Mouse (Mus musculus) hindbrain, embryonic 14.5 days (tissue): ENCODE data around the gene Dctn2. TPM values are rescaled to one million over a fixed set of nuclear protein-coding genes. Genes with fewer than 3 reads are reported as not detected.

Source experiments
- ATAC-seq: fragments of 200-750 bp; cut with Nextera tagmentation; 2 replicates; pipeline ENCODE4 v1.8.0; 2017; ENCODE audit warnings: moderate number of reproducible peaks, mild to moderate bottlenecking, moderate TSS enrichment, moderate library complexity; ENCODE audit not compliant: low FRiP score
- DNase-seq: peaks from one replicate; pipeline ENCODE4 v3.0.0-alpha.2; 2015; ENCODE audit warnings: low spot score
- H3K27ac ChIP-seq: fragments of 300-500 bp; sonication (generic); 2 replicates; pipeline ENCODE4 v1.5.1; 2014; ENCODE audit warnings: mild to moderate bottlenecking, moderate library complexity
- H3K27me3 ChIP-seq: fragments of 300-500 bp; sonication (generic); 2 replicates; pipeline ENCODE4 v1.6.1; 2014; ENCODE audit warnings: mild to moderate bottlenecking, low read length, mixed read lengths; ENCODE audit not compliant: control insufficient read depth, insufficient read depth
- H3K36me3 ChIP-seq: fragments of 300-500 bp; sonication (generic); replicated peaks from 2 replicates; pipeline ENCODE4 v1.6.1; 2014; ENCODE audit not compliant: control insufficient read depth, insufficient read depth
- H3K4me1 ChIP-seq: fragments of 300-500 bp; sonication (generic); replicated peaks from 2 replicates; pipeline ENCODE4 v1.6.1; 2014; ENCODE audit warnings: antibody characterized with exemption, low read length, mixed read lengths; ENCODE audit not compliant: control insufficient read depth, insufficient read depth
- H3K4me2 ChIP-seq: fragments of 300-500 bp; sonication (generic); replicated peaks from 2 replicates; pipeline ENCODE4 v1.6.1; 2014; ENCODE audit warnings: mild to moderate bottlenecking, moderate library complexity
- H3K4me3 ChIP-seq: fragments of 300-500 bp; sonication (generic); replicated peaks from 2 replicates; pipeline ENCODE4 v1.5.1; 2014; ENCODE audit warnings: mild to moderate bottlenecking, low read length
- H3K9ac ChIP-seq: fragments of 300-500 bp; sonication (generic); 2 replicates; pipeline ENCODE4 v1.6.1; 2014
- H3K9me3 ChIP-seq: fragments of 300-500 bp; sonication (generic); 2 replicates; pipeline ENCODE4 v1.6.1; 2016; ENCODE audit warnings: low read length; ENCODE audit not compliant: control insufficient read depth
- WGBS: fragments of 180-500 bp; shearing (Covaris S2); extraction: QIAGEN DNeasy Blood & Tissue Kit; methylation state at CpG from one replicate; pipeline ENCODE4 v1.1.7; 2014; 5-methylcytosine and 5-hydroxymethylcytosine counted together
- polyA plus RNA-seq: library from polyadenylated mRNA; unstranded; fragments of >200 nt; fragmentation: Nextera tagmentation; extraction: Ambion mirVana; gene quantifications from 2 replicates; pipeline ENCODE4 v1.2.1, GENCODE M21; 2014

The Dctn2 gene
- 281 and 296 TPM in 2 replicates for polyA plus RNA-seq

DNA sequence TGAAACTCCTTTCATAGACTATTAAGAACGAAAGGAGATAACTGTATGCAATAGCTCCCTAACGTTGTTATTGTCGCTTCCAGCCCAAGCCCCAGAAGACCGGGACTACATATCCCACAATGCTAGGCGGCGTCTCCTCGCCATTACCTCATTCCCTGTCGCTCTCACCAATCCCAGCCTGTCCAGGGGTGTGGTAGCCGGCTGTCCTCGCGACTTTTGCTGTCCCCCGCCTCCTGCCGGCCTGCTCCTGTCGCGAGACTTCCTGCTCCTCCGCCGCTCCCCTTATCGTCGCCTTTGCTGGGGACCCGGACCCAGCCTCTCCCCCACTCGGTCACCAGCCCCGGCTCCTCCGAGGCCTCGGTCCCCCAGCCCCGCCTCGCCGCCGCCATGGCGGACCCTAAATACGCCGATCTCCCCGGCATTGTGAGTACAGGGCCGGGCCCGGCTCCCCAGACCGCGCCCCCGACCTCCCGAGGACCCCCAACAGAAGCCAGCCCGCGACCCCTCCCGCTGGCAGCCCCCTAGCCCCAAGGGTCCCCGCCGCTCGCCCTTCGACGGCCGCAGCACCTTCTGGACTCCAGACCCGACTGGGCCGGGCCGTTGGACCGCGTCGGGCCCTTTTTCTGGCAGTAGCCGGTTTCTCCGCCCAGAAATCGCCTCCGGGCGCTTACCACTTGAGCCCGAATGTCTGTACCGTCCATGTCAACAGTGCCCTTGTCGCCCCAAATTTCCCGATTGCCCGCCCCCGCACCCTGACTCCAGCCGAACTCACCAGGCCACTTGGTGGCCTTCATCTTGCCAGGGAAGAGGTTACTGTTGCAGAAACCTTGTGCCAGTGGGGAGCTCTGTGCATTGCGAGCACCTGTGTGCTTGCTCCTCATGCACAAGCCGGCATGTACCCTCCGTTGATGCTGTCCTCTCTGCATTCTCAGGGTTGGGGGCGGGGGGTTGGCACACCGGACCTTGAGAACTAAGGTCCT lies at the start of gene Dctn2:
Gene Dctn2, plus strand, starts transcription at position 257 of the 980 bp plus-strand sequence.
- Histone ChIP-seq H3K9me3 (no peaks in the 10 kb centered on the region), H3K9ac (peak within 1 kb of the TSS; percentile 100), H3K36me3 (peaks cover 27% of the 10 kb centered on the region), H3K4me2 (peak within 1 kb of the TSS; percentile 94), H3K4me3 (peak within 1 kb of the TSS; percentile 98), H3K27ac (peak within 1 kb of the TSS; percentile 94), H3K27me3 (no peaks in the 10 kb centered on the region), H3K4me1 (peaks cover 33% of the 10 kb centered on the region)
- DNase-seq, result peak; percentile 92
- under 1% methylated on average over 69 of the region's 70 CpGs for WGBS
- ATAC-seq, result peak; percentile 96

DNA sequence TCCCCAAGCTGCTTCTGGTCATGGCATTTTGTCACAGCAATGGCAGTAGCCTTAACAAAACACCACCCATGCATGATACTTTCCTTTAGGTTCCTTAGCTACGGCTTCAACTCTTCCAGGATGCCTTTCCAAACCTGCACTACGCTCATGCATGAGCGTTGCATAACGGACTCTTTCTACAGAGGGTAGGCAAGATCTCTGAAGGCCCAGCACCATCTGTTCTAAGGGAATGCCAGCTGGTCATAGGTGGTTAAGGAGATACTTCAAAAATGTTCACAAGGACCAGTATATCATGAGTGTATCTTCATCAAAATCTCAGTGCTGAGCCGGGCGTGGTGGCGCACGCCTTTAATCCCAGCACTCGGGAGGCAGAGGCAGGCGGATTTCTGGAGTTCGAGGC lies 49.7 kb upstream of the Dctn2 start:
- WGBS, result 94% methylated on average over 11 of the region's 11 CpGs
- no peak for ATAC-seq
- peaks cover 4% of the 10 kb centered on the region; the same call in 1 of the 2 replicates for H3K4me1 ChIP-seq

DNA sequence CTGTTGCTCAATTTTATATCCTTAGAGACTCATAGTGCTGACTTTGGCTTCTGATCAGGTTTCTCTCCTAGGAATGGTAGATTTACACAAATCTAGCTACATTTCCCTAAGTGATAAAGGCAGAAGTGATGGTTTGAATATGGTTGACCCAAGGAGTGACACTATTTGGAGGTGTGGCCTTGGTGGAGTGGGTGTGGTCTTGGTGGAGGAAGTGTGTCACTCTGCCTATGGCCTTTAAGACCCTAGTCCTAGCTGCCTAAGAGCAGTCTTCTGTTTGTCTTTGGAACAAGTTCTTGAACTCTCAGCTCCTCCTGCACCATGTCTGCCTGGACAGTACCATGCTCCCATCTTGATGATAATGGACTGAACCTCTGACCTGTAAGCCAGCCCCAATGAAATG lies 49.0 kb upstream of the Dctn2 start:
- Histone ChIP-seq H3K4me2 (no peak overlapping the region), H3K27ac (no peak overlapping the region), H3K4me1 (no peaks in the 10 kb centered on the region), H3K9me3 (no peaks in the 10 kb centered on the region), H3K9ac (no peak overlapping the region), H3K4me3 (no peak overlapping the region), H3K36me3 (no peaks in the 10 kb centered on the region), H3K27me3 (no peaks in the 10 kb centered on the region)
- DNase-seq (no peak), ATAC-seq (no peak)

More for the DNA sequence above, 49.7 kb upstream of the Dctn2 start:
- Histone ChIP-seq H3K9ac (no peak overlapping the region), H3K27ac (no peak overlapping the region), H3K36me3 (no peaks in the 10 kb centered on the region), H3K27me3 (no peaks in the 10 kb centered on the region), H3K4me2 (no peak overlapping the region), H3K9me3 (no peaks in the 10 kb centered on the region), H3K4me3 (no peak overlapping the region)
- no peak for DNase-seq

DNA sequence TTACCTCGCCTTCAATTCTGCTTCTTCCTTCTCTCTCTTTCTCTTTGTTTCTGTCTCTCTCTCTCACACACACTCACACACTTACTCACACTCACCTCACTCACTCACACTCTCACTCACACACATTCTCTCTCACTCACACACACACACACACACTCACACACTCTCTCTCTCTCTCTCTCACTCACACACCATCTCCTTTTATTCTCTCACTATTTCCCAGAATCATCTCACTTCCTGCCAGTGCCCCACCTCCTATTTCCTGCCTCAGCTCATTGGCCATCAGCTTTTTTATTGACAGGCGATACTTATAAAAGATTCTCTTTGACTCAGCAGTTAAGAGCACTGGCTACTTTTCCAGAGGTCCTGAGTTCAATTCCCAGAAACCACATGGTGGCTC lies 47.8 kb upstream of the Dctn2 start:
- Histone ChIP-seq H3K4me2 (no peak overlapping the region), H3K9ac (no peak overlapping the region), H3K4me3 (no peak overlapping the region), H3K27ac (no peak overlapping the region), H3K9me3 (no peaks in the 10 kb centered on the region), H3K27me3 (no peaks in the 10 kb centered on the region), H3K4me1 (no peaks in the 10 kb centered on the region), H3K36me3 (no peaks in the 10 kb centered on the region)
- ATAC-seq (no peak), DNase-seq (no peak)
- WGBS, result 93% methylated on average over 2 of the region's 2 CpGs

DNA sequence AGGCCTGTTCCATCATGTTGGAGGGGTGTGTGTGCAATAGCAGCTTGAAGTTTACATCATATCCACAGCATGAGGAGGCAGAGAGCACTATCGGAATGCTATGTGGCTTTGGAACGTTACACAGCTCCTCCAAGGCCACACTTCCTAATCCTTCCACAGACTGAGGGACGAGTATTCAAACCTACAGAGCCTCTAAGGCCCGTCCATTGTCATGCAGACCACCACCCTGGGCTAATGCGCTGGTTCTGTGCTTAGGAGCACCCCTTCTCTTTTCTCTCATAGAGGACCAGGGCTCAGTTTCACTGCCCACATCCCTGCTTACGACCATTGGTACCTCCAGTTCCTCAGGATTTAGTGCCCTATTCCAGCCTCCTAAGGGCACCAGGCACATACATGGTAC lies 41.0 kb upstream of the Dctn2 start:
- no peak for ATAC-seq
- no peak overlapping the region for H3K9ac ChIP-seq
- H3K27me3 ChIP-seq, result no peaks in the 10 kb centered on the region
- H3K27ac ChIP-seq, result no peak overlapping the region
- peaks cover 32% of the 10 kb centered on the region for H3K36me3 ChIP-seq
- H3K4me2 ChIP-seq, result no peak overlapping the region
- H3K4me1 ChIP-seq, result no peaks in the 10 kb centered on the region
- DNase-seq, result no peak
- H3K4me3 ChIP-seq, result no peak overlapping the region
- WGBS, result 27% methylated on average over 6 of the region's 6 CpGs
- H3K9me3 ChIP-seq, result no peaks in the 10 kb centered on the region

DNA sequence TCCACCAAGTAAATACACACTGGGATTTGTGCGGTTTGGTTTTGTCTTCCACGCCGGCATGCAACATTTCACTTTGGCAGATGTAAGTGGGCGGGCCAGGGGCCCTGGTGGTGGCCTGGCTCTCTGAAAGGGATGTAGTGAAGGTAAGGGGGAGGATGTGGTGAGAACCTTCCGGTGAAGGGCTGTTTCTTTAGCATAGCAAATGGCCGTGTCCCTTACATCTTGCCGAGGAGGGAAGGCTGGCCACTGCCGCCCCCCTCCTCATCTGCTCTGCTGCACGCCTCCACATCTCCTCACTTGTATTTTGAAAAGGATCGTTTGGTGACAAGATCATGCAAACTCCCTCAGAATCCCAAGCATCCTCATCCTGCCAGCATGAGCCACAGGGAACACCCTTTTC lies 40.4 kb upstream of the Dctn2 start:
- Histone ChIP-seq H3K9ac (no peak overlapping the region), H3K27ac (no peak overlapping the region), H3K4me3 (no peak overlapping the region), H3K9me3 (no peaks in the 10 kb centered on the region), H3K27me3 (no peaks in the 10 kb centered on the region), H3K4me2 (no peak overlapping the region), H3K36me3 (peaks cover 37% of the 10 kb centered on the region), H3K4me1 (no peaks in the 10 kb centered on the region)
- WGBS, result 22% methylated on average over 10 of the region's 10 CpGs
- no peak for ATAC-seq
- no peak for DNase-seq

DNA sequence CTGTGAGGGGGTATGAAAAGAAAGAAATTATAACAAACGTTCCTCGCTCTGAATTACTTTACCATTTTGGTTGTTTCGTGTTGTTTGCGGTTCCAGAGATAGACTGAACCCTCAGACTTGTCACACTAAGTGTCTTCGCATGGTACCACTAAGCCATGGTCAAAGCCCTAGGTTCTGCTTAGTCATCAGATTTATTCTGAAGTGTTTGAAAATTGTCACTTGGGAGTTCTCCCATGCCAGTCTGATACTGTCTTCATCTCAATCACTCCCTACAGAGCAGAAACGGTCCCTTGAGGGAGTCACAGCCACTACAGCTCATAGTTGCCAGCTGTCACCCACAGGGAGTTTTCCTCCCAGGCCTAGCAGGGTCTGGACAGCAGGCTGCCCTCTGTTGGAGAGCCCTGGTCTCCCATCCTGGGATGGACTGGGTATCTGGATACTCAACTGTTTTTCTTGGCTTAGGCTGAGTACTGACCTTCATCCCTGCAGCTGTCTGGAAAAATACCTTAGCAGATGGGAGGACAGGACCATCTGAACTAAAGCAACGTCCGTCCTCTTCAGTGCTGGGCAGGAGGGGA lies 39.8 kb upstream of the Dctn2 start:
- H3K36me3 ChIP-seq, result peaks cover 44% of the 10 kb centered on the region
- no peaks in the 10 kb centered on the region for H3K9me3 ChIP-seq
- DNase-seq (no peak), ATAC-seq (no peak)
- no peak overlapping the region for H3K4me3 ChIP-seq
- H3K9ac ChIP-seq, result no peak overlapping the region
- H3K4me2 ChIP-seq, result no peak overlapping the region
- WGBS, result 64% methylated on average over 8 of the region's 8 CpGs
- no peak overlapping the region for H3K27ac ChIP-seq
- no peaks in the 10 kb centered on the region for H3K27me3 ChIP-seq
- no peaks in the 10 kb centered on the region for H3K4me1 ChIP-seq

DNA sequence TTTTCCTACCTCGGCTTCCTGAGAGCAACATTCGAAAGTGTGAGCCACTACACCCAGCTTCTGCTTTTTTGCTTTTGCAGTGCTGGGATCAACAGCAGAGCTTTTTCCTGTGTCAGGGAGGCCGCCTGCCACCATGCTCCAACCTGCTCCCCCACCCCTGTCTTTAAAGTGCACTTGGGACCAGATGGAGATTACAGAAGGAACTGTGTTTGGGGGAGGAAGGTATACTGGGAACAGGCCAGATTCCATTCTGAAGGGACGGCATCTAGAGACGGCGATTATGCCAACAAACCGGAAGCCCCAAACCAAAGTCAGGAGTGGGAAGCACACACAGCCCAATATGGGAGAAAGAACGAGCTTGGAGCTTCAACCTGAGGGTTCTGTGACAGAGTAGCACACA lies 39.0 kb upstream of the Dctn2 start:
- ATAC-seq, result no peak
- WGBS, result 89% methylated on average over 8 of the region's 8 CpGs
- no peak overlapping the region for H3K4me3 ChIP-seq
- no peak overlapping the region for H3K9ac ChIP-seq
- peaks cover 52% of the 10 kb centered on the region for H3K36me3 ChIP-seq
- no peaks in the 10 kb centered on the region for H3K27me3 ChIP-seq
- no peak overlapping the region for H3K4me2 ChIP-seq
- H3K4me1 ChIP-seq, result no peaks in the 10 kb centered on the region
- H3K9me3 ChIP-seq, result no peaks in the 10 kb centered on the region
- no peak for DNase-seq
- H3K27ac ChIP-seq, result no peak overlapping the region

DNA sequence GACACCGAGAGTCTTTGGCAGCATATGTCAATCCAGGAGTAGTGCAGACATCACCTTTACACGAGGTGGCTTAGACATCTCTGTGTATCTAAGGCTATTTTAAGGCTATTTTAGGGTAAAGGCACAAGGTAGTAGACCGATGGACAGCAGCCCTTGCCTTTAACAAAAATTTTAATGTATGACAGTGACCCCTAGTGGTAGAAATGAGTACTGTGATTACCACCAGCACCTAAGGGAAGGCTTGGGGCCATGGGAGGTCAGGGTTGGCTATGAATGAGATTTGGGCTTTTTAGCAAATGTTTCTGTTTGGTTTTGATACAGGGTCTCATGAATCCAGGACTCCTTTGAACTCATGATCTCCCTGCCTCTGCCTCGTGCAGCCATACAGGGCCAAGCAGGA lies 37.3 kb upstream of the Dctn2 start:
- Histone ChIP-seq H3K4me1 (no peaks in the 10 kb centered on the region), H3K4me2 (no peak overlapping the region), H3K9ac (no peak overlapping the region), H3K27ac (no peak overlapping the region), H3K4me3 (no peak overlapping the region), H3K36me3 (peaks cover 69% of the 10 kb centered on the region), H3K27me3 (no peaks in the 10 kb centered on the region), H3K9me3 (no peaks in the 10 kb centered on the region)
- ATAC-seq (0 out of 2 replicates have a peak, but pooled peaks have one; percentile 51), DNase-seq (peak; percentile 76)
- 22% methylated on average over 4 of the region's 4 CpGs for WGBS
